Mouse (Mus musculus): ENCODE results near the gene Hsdl2. TPM values are rescaled to one million over a fixed set of nuclear protein-coding genes. Genes with fewer than 3 reads are reported as not detected.

The Hsdl2 gene
- polyA plus RNA-seq, 1 experiment from 2014 or later, result 22.6 TPM

DNA sequence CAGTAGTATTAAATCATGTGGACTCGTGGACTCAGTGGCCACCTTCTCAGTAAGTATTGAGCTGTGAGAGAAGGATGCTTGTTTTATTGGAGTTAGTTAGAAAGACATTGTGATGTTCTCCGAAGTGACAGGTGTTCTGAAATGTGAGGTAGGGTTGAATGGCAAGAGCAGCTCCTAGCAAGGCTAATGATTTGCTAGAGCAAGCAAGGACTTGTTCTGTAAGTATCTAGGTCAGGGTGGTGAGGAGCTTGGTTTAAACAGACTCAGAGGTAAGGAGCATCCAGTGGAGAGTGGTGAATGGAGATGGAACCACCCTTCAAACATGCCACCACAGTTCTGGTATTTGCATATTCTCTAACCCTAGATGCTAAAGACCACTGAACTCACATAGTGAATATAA lies 61.3 kb downstream of the Hsdl2 start:
- H3K4me3 ChIP-seq, result no peak overlapping the region
- no peaks in the 10 kb centered on the region for H3K27me3 ChIP-seq (ENCODE audit: low read depth, poor library complexity, severe bottlenecking)
- no peak for DNase-seq (ENCODE audit: low spot score)
- 88% methylated on average over 2 of the region's 2 CpGs for WGBS
- H3K9me3 ChIP-seq (replicated peaks), result no peaks in the 10 kb centered on the region
- H3K27ac ChIP-seq (replicated peaks), result no peak overlapping the region
- no peaks in the 10 kb centered on the region for H3K36me3 ChIP-seq
- peaks cover 26% of the 10 kb centered on the region for H3K4me1 ChIP-seq

- Histone ChIP-seq H3K27ac (replicated peaks) (no peak overlapping the region), H3K4me3 (no peak overlapping the region), H3K27me3 (ENCODE audit: low read depth, poor library complexity, severe bottlenecking) (no peaks in the 10 kb centered on the region), H3K36me3 (no peaks in the 10 kb centered on the region), H3K9me3 (replicated peaks) (no peaks in the 10 kb centered on the region), H3K4me1 (peaks cover 20% of the 10 kb centered on the region)
- peak; percentile 5 for DNase-seq (ENCODE audit: low spot score)
- WGBS, result 93% methylated on average over 3 of the region's 3 CpGs
These were observed 63.1 kb downstream of the Hsdl2 start for GRCm38 (mm10) chr4:59644431-59644830.

- Histone ChIP-seq H3K27ac (replicated peaks) (no peak overlapping the region), H3K4me1 (peaks cover 20% of the 10 kb centered on the region), H3K27me3 (ENCODE audit: low read depth, poor library complexity, severe bottlenecking) (no peaks in the 10 kb centered on the region), H3K9me3 (replicated peaks) (no peaks in the 10 kb centered on the region), H3K36me3 (no peaks in the 10 kb centered on the region), H3K4me3 (no peak overlapping the region)
- 93% methylated on average over 4 of the region's 4 CpGs for WGBS
- DNase-seq (ENCODE audit: low spot score), result no peak
These were observed 63.6 kb downstream of the Hsdl2 start for GRCm38 (mm10) chr4:59644992-59645391.

DNA sequence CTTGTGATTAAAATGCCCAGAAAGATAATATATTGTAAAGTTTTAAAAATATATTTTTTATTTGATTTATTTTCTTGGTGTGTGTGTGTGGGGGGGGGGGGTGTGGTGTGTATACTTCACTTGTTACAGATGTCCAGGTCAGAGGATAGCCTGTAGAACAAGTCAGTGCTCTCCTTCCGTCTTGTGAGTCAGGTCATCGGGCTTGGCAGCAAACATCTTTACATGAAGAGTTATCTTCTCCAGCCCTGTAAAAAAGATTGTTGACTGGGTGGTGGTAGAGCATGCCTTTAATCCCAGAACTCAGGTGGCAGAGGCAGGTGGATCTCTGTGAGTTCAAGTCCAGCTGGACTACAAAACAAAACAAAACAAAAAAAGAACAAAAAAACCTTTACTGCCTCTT lies 64.2 kb downstream of the Hsdl2 start:
- Histone ChIP-seq H3K9me3 (replicated peaks) (no peaks in the 10 kb centered on the region), H3K4me3 (no peak overlapping the region), H3K27me3 (ENCODE audit: low read depth, poor library complexity, severe bottlenecking) (no peaks in the 10 kb centered on the region), H3K27ac (replicated peaks) (no peak overlapping the region), H3K4me1 (peaks cover 20% of the 10 kb centered on the region), H3K36me3 (no peaks in the 10 kb centered on the region)
- no peak for DNase-seq (ENCODE audit: low spot score)
- 96% methylated on average over 2 of the region's 2 CpGs for WGBS

GRCm38 (mm10) chr4:59646020-59646696 lies 64.8 kb downstream of the Hsdl2 start:
- no peaks in the 10 kb centered on the region for H3K27me3 ChIP-seq (ENCODE audit: low read depth, poor library complexity, severe bottlenecking)
- H3K4me1 ChIP-seq, result peaks cover 20% of the 10 kb centered on the region
- H3K36me3 ChIP-seq, result no peaks in the 10 kb centered on the region
- no peak overlapping the region for H3K4me3 ChIP-seq
- 89% methylated on average over 10 of the region's 10 CpGs for WGBS
- no peak for DNase-seq (ENCODE audit: low spot score)
- no peak overlapping the region for H3K27ac ChIP-seq (replicated peaks)
- H3K9me3 ChIP-seq (replicated peaks), result no peaks in the 10 kb centered on the region

DNA sequence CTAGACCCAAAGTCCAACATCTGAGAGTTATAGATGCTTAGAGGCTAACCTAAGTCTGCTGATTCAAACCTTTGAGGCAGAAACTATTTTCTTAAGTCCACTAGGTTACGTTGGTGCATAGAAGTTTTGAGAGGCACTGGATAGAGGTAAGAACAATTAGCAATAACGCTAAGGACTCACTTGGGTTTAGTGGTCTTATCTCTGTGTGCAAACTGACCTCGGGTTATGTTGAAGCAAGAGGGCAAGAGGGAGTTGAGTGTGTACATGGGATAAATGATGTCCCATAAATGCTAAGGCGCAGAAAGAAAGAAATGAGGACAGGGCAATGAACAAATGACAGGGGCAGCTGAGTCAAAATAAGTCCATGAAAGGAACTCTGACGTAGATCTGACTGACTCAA lies 67.8 kb downstream of the Hsdl2 start:
- Histone ChIP-seq H3K4me3 (no peak overlapping the region), H3K4me1 (peaks cover 6% of the 10 kb centered on the region; the same call in 1 of the 2 replicates), H3K36me3 (no peaks in the 10 kb centered on the region), H3K27ac (replicated peaks) (no peak overlapping the region), H3K27me3 (ENCODE audit: low read depth, poor library complexity, severe bottlenecking) (no peaks in the 10 kb centered on the region), H3K9me3 (replicated peaks) (no peaks in the 10 kb centered on the region)
- WGBS, result 88% methylated on average over 5 of the region's 5 CpGs
- DNase-seq (ENCODE audit: low spot score), result no peak

DNA sequence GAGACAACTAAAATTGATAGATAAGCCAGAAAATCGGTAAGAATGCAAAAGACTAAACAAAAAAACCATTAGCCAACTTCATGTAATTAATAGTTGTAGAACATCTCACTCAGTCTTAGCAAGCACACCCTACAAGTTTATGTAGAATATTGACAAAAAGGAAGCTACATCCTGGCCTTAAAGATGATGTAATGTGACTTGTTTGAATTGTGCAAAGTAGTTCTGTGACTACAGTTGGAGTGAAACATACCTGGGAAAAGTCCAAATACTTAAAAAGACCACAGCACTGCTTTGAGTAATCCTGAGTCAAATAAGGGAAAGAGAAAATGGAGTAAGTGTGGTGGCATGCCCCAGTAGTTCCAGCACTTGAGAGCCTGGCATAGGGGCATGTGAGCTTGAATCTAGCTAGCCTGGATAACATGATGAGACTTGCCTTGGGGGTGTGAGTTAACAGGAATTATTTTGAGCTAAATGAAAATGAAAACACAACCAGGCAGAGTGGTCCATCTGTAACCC lies 70.9 kb downstream of the Hsdl2 start:
- WGBS, result 82% methylated on average over 1 of the region's 1 CpGs
- Histone ChIP-seq H3K27ac (replicated peaks) (no peak overlapping the region), H3K4me3 (no peak overlapping the region), H3K36me3 (no peaks in the 10 kb centered on the region), H3K4me1 (peaks cover 10% of the 10 kb centered on the region; the same call in 1 of the 2 replicates), H3K27me3 (ENCODE audit: low read depth, poor library complexity, severe bottlenecking) (no peaks in the 10 kb centered on the region), H3K9me3 (replicated peaks) (no peaks in the 10 kb centered on the region)
- no peak for DNase-seq (ENCODE audit: low spot score)

DNA sequence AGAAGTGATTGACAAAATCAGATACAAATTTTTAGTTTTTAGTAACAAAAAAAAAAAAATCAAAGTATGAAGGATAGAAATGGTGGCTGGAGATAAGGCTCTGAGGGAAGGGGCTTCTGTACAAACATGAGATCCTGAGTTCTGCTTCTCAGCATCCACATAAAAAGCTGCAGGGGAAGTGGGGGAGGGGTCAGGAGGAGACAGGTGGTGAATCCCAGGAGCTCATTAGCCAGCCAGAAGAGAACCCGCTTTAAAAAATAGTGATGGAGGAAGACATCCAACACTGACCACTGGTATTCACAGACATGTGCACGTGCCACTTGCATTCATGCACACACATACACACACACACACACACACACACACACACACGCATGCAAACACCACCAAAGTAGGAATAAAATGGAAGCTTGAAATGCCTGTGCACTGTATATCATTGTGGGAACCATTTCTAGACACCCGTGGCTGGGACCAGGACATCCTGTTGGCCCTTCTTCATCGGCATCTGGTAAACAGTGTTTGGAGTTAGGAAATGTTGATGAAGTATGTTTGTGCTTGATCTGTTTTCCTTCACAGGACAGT lies 74.8 kb downstream of the Hsdl2 start:
- Histone ChIP-seq H3K36me3 (0 out of 2 replicates have a peak, but pooled peaks cover 2% of the 10 kb centered on the region), H3K9me3 (replicated peaks) (no peaks in the 10 kb centered on the region), H3K4me1 (0 out of 2 replicates have a peak, but pooled peaks cover 3% of the 10 kb centered on the region), H3K27me3 (ENCODE audit: low read depth, poor library complexity, severe bottlenecking) (no peaks in the 10 kb centered on the region), H3K4me3 (no peak overlapping the region), H3K27ac (replicated peaks) (no peak overlapping the region)
- DNase-seq (ENCODE audit: low spot score), result peak; percentile 3
- whole genome bisulfite sequencing, result 87% methylated on average over 5 of the region's 5 CpGs

DNA sequence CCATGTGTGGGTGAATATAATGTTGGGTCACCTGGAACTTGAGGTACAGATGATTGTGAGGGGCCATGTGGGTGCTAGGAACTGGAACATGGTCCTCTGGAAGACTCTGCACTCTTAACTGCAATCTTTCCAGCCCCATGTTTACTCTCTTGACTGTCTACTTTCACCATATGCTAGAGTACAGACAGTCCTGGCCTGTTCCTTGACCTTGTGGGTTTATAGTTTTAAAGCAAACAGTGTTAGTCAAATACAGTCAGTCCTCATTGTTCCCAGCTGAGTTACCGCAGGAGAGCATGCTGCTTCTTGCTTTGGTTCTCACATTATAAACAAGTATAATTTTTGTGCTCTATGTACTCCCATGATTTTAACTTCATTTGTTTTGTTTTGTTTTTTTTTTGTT lies 80.8 kb downstream of the Hsdl2 start:
- Histone ChIP-seq H3K4me1 (peaks cover 6% of the 10 kb centered on the region), H3K36me3 (peaks cover 32% of the 10 kb centered on the region), H3K9me3 (replicated peaks) (peaks cover 5% of the 10 kb centered on the region; the same call in 1 of the 2 replicates), H3K27me3 (ENCODE audit: low read depth, poor library complexity, severe bottlenecking) (no peaks in the 10 kb centered on the region), H3K4me3 (no peak overlapping the region), H3K27ac (replicated peaks) (no peak overlapping the region)
- 97% methylated on average over 1 of the region's 1 CpGs for WGBS
- DNase-seq (ENCODE audit: low spot score), result no peak

- Histone ChIP-seq H3K36me3 (peaks cover 32% of the 10 kb centered on the region), H3K27me3 (ENCODE audit: low read depth, poor library complexity, severe bottlenecking) (no peaks in the 10 kb centered on the region), H3K27ac (replicated peaks) (no peak overlapping the region), H3K4me1 (peaks cover 18% of the 10 kb centered on the region), H3K9me3 (replicated peaks) (peaks cover 5% of the 10 kb centered on the region; the same call in 1 of the 2 replicates), H3K4me3 (no peak overlapping the region)
- no peak for DNase-seq (ENCODE audit: low spot score)
- WGBS, result 95% methylated on average over 6 of the region's 6 CpGs
These were observed 82.1 kb downstream of the Hsdl2 start for GRCm38 (mm10) chr4:59663451-59663850.

DNA sequence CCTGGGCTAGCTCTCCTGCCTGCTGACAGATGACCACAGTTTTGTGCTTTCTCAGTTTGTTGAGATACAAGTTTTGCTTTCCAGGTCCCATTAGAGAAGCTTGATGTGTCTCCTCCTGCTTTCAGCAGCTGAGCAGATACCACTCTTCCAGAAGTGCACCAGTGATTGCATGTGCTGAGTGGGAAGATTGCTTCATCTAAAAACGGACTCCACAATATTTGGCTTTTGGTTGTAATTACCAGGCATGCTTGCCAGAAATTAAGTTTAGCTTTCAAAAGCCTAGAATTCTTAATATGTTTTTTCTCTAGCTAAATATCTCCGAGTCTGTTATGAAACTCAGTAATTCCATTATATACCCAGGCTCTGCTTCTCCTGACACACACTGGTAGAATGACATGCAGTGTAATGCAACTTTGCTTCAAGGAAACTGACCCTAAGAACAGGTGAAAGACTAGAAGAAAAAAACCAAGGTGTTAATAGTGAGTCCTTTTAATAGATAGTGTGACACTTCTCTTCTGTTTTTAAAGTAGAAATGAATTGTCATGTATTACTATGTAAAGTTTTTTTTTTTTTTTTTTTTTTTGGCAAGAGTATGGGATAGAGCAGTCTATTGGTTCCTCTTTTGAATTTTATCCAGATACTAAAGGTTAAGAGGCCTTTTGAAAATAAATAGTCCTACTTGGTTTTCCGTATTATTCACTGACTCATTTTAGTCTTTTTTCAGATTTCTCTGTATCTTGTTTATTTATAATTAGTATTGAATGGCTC lies 85.4 kb downstream of the Hsdl2 start:
- Histone ChIP-seq H3K36me3 (peaks cover 24% of the 10 kb centered on the region), H3K4me1 (peaks cover 18% of the 10 kb centered on the region), H3K27ac (replicated peaks) (no peak overlapping the region), H3K27me3 (ENCODE audit: low read depth, poor library complexity, severe bottlenecking) (no peaks in the 10 kb centered on the region), H3K4me3 (no peak overlapping the region), H3K9me3 (replicated peaks) (peaks cover 5% of the 10 kb centered on the region; the same call in 1 of the 2 replicates)
- DNase-seq (ENCODE audit: low spot score), result no peak
- WGBS, result 84% methylated on average over 3 of the region's 3 CpGs

DNA sequence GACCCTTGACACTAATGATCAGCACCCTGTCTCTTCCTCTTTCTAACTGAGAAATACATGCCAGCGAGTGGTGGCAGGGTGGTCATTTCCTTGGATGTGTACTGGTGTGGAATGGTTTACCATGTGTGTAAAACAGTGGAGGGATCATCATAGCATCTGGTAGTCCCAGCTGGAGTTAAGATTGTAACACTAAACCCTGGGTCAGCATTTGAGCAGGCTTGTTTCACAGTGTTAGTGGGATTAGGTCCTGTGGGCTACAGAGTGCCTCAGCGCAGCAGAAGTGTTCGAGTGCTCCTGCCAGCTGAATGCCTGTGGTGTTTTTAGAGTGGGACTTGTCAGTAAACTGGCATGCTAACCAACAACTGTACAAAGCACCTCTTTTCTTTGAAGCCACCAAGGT lies 86.7 kb downstream of the Hsdl2 start:
- peaks cover 5% of the 10 kb centered on the region; the same call in 1 of the 2 replicates for H3K9me3 ChIP-seq (replicated peaks)
- 66% methylated on average over 3 of the region's 3 CpGs for WGBS

More for the DNA sequence above, 86.7 kb downstream of the Hsdl2 start:
- DNase-seq (ENCODE audit: low spot score), result no peak
- no peak overlapping the region for H3K4me3 ChIP-seq
- H3K27me3 ChIP-seq (ENCODE audit: low read depth, poor library complexity, severe bottlenecking), result no peaks in the 10 kb centered on the region
- H3K27ac ChIP-seq (replicated peaks), result no peak overlapping the region
- H3K36me3 ChIP-seq, result peaks cover 11% of the 10 kb centered on the region
- peaks cover 18% of the 10 kb centered on the region for H3K4me1 ChIP-seq

All from midbrain, embryonic 10.5 days (tissue).